Mouse (Mus musculus) gastrocnemius, postnatal 25 days (tissue): ENCODE measurements around the gene Lypd1. TPM values are rescaled to one million over a fixed set of nuclear protein-coding genes. Genes with fewer than 3 reads are reported as not detected.

Experiments
- DNase-seq: peaks from one replicate; pipeline ENCODE4 v3.0.0; 2022
- long read RNA-seq, 2 experiments: library from polyadenylated mRNA; stranded (forward); transcript quantifications; one replicate each; pipeline ENCODE4 v2.0.0; 2021
- total RNA-seq, 2 experiments: library from RNA; stranded (reverse); gene quantifications; 1 replicate in 1 of 2; 2 replicates in 1 of 2; pipeline ENCODE4 v1.2.3; 2021

The Lypd1 gene
- total RNA-seq: under 1 TPM in 1 of 2 experiments, not detected in 1; 0.29 TPM
- long read RNA-seq, experiment 1: 0 reads
- long read RNA-seq, experiment 2: 0 reads

DNA sequence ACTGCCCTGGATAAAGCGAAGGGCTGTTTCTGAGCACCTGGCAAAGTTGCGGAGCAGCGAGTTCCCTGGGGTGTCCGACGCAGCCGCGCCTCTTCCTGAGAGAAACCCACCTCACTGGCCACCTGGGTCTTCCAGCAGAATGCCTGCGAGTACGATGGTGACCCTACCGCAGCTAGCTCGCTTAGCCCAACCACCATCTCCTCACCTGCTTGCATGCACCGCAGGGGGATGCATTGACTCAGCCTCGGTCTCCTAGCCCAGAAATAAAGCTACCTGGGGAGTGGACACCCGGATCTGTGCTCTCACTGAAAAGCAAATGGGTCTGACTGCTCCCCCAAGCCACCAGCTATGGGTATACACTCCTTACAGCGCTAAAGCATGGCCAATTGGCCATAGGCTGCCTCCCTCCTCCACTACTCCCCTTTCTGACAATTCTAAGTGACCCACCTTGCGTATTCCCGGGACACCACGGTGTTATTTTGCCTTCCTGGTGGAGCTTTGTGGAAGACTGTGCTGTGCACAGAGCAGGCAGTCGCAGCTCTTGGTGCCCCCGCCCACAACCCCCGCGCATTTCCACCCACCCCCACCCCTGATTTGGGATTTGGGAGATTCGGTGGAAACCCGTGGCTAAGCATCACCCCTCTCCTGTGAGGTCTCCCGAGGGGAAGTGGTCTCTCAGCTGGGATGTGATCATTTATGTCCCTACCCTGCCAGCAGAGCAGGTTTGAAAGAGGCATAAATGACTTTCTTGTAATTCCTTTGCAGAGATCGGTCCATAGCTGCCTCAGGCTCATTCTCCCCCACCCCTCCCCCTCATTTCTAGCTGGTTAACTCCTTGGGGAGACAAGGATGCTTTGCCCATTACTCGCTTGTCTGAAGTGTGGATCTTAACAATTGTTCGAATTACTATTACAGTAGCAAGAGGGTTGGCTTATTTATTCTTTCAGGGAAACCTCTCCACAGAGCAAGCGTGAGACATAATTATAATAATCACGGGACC is at the start of gene Lypd1:
TSS of gene Lypd1 (minus strand) at position 501 of the 1,000 bp plus-strand sequence.
- no peak for DNase-seq

DNA sequence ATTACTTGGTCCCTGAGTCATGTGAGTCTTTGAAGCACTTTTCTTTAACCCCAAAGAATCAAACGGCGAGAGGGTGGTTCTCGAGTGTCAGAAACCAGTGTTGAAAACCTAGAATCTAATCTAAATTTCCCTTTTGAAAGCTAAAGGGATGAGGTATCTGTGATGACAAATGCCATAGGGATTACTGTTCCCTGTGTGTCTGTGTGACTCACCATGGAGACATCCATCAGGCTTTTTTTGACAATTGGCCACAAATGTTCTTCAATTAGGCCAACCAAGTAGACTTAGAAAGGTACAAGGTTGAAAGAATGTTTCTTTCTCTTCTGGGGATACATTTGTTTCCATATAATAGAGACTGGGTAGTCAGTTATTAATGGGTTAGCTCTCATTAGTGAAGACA is 38.1 kb upstream of the Lypd1 start:
- DNase-seq: no peak

DNA sequence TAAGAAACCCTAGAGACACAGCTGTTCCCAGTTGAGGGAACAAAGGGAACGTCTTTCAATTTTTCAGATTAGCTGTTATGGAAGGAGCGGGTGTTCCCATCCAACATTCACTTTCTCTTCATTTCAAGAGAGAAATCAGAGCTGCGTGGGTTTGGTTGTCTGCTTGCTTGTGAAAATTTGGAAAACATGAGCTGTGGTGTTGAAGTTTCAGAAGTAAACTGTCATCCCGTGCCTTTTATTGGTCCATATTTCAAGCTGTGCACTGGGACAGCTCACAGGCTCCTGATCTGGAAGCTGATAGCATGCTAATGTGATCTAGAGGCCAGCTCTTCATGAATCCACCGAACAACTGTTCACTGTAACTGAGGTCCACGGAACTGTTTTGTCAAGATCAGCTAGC is 36.2 kb upstream of the Lypd1 start:
- no peak for DNase-seq

DNA sequence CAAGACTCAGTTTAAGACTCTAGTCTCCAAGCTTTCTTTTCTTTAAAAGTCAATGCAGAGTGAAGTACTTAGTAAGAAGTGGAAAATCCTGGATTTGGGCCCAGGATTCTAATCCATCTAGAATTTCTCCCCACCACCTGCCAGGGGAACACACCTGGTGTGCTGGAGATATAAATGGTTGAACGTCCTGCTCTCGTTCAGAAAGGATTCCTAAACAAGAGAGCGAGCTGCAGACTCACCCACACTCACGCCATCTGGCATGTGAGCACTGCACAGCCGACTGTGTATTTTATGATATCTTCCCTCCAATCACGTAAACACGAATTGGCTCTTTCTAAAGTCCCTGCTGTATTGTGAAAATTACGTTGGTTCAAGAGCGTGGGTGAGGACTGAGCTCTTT is 32.2 kb upstream of the Lypd1 start:
- no peak for DNase-seq

DNA sequence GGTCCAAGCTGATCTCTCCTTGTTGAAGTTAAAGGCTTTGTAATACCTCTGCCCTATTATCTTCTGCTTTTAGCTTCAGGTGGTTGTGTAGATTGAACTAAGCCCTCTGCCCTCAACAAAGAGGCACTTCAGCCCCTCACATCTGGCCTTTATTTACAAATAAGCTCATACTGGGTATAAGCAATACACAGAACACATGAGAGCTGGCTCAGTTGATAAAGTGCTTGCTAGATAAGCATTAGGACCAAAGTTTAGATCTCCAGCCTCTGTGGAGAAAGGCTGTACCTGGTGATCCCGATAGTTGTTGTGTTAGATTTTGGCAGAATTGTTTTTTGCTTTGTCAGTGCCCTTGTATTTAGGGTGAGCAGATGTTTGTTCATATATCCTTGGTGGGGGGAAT is 30.4 kb upstream of the Lypd1 start:
- DNase-seq: no peak

- no peak for DNase-seq
Observed at GRCm38 (mm10) chr1:125925486-125925885, 12.6 kb upstream of the Lypd1 start.

- no peak for DNase-seq
Observed at GRCm38 (mm10) chr1:125923062-125923461, 10.2 kb upstream of the Lypd1 start.

DNA sequence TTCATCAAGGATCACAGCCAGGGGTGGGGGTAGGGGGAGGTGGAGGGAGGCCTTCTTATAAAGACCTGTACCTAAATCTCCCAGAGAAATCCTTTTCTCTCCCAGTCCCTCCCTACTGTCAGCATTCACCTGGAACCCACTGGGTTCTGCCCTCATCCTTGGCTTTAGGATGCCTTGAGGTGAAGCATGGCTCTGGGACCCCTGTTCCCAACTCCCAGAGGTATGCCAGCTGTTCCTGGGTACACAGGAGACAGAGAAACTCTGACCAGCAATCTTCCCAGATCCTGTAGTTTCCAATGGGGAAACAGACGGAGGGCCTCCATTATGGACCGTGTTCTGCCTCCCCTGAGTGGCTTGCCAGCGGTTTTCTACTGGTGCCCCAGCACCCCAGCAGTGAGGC is 7.8 kb upstream of the Lypd1 start:
- no peak for DNase-seq

- peak; percentile 24 for DNase-seq
Observed at GRCm38 (mm10) chr1:125911901-125912445, 928 bp downstream of the Lypd1 start.

GRCm38 (mm10) chr1:125911337-125911900 is 1.5 kb downstream of the Lypd1 start:
- no peak for DNase-seq

GRCm38 (mm10) chr1:125910871-125911265 is 2.0 kb downstream of the Lypd1 start:
- DNase-seq: no peak

GRCm38 (mm10) chr1:125910211-125910870 is 2.6 kb downstream of the Lypd1 start:
- no peak for DNase-seq

DNA sequence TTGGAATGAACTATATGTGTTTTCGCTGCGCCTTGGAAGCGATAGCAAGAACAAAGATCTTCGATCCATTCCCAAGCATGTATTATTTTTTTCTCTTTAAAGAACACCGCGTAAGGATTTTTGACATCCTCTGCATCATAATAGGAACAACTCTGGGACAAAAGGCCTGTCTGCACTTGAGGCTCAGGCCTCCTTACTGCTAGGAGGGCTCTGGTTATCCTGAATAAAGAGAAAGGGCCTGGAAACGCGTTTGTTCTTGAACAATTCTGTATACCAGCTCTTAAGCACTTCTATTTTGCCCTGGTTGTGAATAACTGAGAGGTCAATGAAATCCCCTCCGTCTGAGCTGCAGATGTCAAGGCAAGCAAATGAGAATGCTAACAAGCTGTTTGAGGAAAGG is 19.7 kb downstream of the Lypd1 start:
- no peak for DNase-seq

DNA sequence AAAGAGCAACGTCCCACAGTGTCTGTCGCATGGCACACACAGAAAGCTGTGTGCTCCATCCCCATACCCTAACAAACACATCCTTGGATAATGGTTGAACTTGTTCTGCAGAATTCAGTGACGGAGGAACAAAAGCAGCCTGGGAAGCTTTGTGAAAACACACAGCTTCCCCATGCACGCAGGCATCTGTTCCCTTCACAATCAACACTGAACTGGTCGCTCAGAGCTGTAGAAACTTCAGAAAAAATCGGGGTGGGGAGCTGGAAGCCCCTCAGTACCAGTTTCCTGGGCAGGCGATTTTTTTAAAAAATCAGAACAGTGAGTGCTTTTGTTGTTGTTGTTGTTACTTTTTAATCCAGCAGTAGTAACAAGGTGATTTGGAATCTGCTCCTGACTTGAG is 42.8 kb downstream of the Lypd1 start:
- no peak for DNase-seq

DNA sequence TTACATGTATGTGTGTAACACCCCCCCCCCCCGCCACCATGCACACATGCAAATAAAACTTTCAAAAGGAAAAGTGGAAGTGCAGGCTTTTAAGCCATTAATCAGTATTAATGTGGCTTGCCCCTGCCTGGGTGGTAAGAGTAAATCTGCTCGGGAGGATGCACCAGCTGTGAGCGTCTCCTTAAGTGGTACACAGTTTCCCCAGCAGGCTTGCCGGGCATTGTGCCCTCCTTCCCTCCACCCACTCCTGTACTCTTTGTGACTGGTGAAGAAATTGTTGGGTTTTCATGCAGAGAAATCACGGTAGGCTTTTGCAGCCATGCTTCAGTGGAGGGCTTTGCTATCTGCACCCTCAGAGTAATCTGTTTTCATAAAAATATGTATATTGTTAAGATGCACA is 54.3 kb downstream of the Lypd1 start:
- DNase-seq: no peak

GRCm38 (mm10) chr1:125854646-125855045 is 58.3 kb downstream of the Lypd1 start:
- DNase-seq: no peak

DNA sequence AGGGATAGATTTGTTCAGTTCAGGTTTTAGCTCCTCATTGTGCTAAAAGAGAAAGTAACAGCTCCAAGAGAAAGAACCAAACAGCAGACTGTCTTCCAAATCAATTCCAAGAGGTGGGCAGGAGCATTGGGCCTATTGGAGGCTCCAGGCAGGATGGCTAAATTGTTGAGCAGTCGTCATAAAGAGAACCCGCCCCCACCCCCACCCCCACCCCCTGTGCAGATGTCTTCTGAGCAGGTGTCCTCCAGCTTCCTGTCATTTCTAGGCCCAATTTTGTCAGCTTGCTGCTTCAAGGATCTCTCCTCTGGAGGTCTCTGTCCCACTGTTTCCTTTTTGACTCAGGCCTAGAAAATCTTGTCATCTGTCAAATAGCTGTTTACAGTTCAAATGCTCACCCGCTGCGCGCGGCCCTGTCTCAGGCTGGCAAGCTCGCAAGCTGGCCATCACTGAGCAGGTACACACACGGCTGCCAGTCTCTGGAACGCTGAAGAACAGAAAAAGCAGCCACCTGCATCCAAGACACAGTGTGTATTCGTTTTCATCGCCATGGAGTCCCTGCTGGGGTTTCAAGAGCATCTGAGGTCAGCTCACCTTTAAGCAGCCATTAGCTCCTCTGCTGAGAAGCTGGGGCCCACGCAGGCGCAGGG is 73.0 kb downstream of the Lypd1 start:
- DNase-seq: no peak

DNA sequence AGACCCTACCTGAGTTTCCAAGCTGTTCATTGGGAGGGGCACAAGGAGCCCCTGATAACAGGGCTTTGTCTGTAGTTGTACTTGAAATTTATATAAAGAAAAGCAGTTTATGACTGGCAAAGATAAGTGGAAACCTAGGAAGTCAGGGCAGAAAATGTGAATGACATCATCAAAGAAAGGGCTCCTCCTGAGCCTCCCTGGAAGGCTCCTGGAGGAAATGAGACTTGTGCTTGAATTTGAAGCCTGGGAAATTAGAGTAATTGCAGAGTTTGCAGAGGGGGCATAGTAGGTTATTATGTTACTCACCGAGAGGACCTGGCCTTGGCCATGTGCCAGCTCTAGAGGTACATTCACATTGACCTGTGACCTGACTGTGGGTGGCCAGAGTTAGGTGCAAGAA is 75.4 kb downstream of the Lypd1 start:
- DNase-seq: no peak

DNA sequence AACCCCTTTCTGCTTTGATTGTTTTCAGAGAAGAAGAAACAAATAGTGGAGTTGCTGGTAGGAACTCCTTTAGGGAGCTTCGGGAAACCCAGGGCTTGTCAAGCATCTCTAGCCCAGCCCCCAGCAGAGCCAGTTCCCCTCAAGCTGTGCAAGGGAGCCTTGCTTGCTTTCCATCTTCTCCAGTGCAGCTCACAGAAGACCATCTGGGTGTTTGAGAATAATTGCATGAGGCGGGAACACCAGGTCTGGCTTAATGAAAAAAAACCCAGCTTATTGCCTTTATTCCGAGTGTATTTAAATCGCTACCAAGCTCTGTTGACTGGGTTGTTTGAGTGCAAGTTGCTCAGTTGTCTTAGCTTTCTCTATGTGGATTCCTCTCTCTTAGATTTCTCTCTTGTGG is 89.3 kb downstream of the Lypd1 start:
- no peak for DNase-seq

DNA sequence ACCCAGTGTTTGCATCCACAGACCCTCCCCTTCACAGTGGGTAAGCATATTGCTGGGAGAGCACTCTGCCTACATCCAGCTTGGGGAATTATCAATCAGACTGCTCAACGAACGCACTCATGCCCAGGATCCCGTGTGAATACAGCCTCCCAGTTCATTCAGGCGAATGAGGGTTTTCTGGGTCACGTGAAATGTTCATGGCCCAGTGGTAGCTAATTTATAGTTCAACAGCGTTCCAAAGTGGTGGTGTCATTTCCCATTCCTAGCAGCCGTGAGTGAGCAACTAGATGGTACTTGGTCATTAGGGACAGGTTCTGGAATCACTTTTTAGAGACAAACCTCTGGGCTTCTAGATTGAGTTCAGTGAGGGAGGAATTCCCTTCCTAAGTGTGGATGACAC is 91.8 kb downstream of the Lypd1 start:
- DNase-seq: no peak
